Mouse (Mus musculus) cortical plate, adult 2 months (tissue): ENCODE results near the gene Gm17662. TPM values are rescaled to one million over a fixed set of nuclear protein-coding genes. Genes with fewer than 3 reads are reported as not detected.

Experiments
- H3K27ac ChIP-seq: fragments of 200-500 bp; 2 replicates; pipeline ENCODE4 v1.5.1; 2012; ENCODE audit warnings: low read length, control low read depth, inconsistent platforms; ENCODE audit not compliant: insufficient read depth
- H3K4me1 ChIP-seq: fragments of 200-500 bp; 2 replicates; pipeline ENCODE4 v1.6.1; 2011; ENCODE audit warnings: low read length; ENCODE audit not compliant: control insufficient read depth, insufficient read depth
- H3K4me3 ChIP-seq: fragments of 200-500 bp; 2 replicates; pipeline ENCODE4 v1.5.1; 2011; ENCODE audit warnings: mild to moderate bottlenecking, low read length, control low read depth; ENCODE audit not compliant: insufficient read depth
- CTCF ChIP-seq: fragments of 200-500 bp; IDR thresholded peaks from 2 replicates; pipeline ENCODE4 v1.5.1; 2011; ENCODE audit warnings: mild to moderate bottlenecking, control low read depth, low read length; ENCODE audit not compliant: insufficient read depth; ENCODE audit errors: extremely low read depth
- POLR2A ChIP-seq: fragments of 200-500 bp; IDR thresholded peaks from 2 replicates; pipeline ENCODE4 v1.6.1; 2011; ENCODE audit warnings: mild to moderate bottlenecking, low read length, control low read depth; ENCODE audit not compliant: insufficient read depth; ENCODE audit errors: extremely low read depth
- polyA plus RNA-seq: library from polyadenylated mRNA; depleted of rRNA; stranded (reverse); fragments of >200 nt; gene quantifications from 2 replicates; pipeline ENCODE4 v1.2.3, GENCODE M21; 2012

Gm17662 gene
- polyA plus RNA-seq, 1 experiment = not detected

GRCm38 (mm10) chr4:104835096-104835495, 22.0 kb upstream of the Gm17662 start:
- Histone ChIP-seq H3K4me3 (no peak overlapping the region), H3K27ac (no peak overlapping the region), H3K4me1 (no peaks in the 10 kb centered on the region)
- TF ChIP-seq POLR2A (no peak), CTCF (no peak)

- no peak overlapping the region for H3K27ac ChIP-seq
- TF ChIP-seq CTCF (no peak), POLR2A (no peak)
- no peaks in the 10 kb centered on the region for H3K4me1 ChIP-seq
- no peak overlapping the region for H3K4me3 ChIP-seq
Measured at GRCm38 (mm10) chr4:104838342-104838741, 18.8 kb upstream of the Gm17662 start.

- no peak overlapping the region for H3K4me3 ChIP-seq
- no peak overlapping the region for H3K27ac ChIP-seq
- TF ChIP-seq CTCF (no peak), POLR2A (no peak)
- H3K4me1 ChIP-seq = no peaks in the 10 kb centered on the region
Measured at GRCm38 (mm10) chr4:104842204-104842603, 14.9 kb upstream of the Gm17662 start.

- Histone ChIP-seq H3K4me1 (no peaks in the 10 kb centered on the region), H3K27ac (no peak overlapping the region), H3K4me3 (no peak overlapping the region)
- TF ChIP-seq CTCF = no peak
- TF ChIP-seq POLR2A = no peak
Measured at GRCm38 (mm10) chr4:104843546-104843945, 13.6 kb upstream of the Gm17662 start.

- Histone ChIP-seq H3K4me1 (no peaks in the 10 kb centered on the region), H3K27ac (no peak overlapping the region), H3K4me3 (no peak overlapping the region)
- no peak for TF ChIP-seq CTCF
- TF ChIP-seq POLR2A = no peak
Measured at GRCm38 (mm10) chr4:104855216-104855615, 1.9 kb upstream of the Gm17662 start.

GRCm38 (mm10) chr4:104857823-104858222, 694 bp downstream of the Gm17662 start:
- Histone ChIP-seq H3K4me3 (no peak overlapping the region), H3K27ac (no peak overlapping the region), H3K4me1 (no peaks in the 10 kb centered on the region)
- TF ChIP-seq POLR2A (no peak), CTCF (no peak)

- Histone ChIP-seq H3K4me3 (no peak overlapping the region), H3K4me1 (no peaks in the 10 kb centered on the region), H3K27ac (no peak overlapping the region)
- TF ChIP-seq POLR2A (no peak), CTCF (no peak)
Measured at GRCm38 (mm10) chr4:104861241-104861640, 4.1 kb downstream of the Gm17662 start.

GRCm38 (mm10) chr4:104864397-104864796, 7.3 kb downstream of the Gm17662 start:
- Histone ChIP-seq H3K27ac (no peak overlapping the region), H3K4me3 (no peak overlapping the region), H3K4me1 (no peaks in the 10 kb centered on the region)
- no peak for TF ChIP-seq POLR2A
- TF ChIP-seq CTCF = no peak

- H3K4me3 ChIP-seq = no peak overlapping the region
- no peak overlapping the region for H3K27ac ChIP-seq
- no peaks in the 10 kb centered on the region for H3K4me1 ChIP-seq
- TF ChIP-seq CTCF (no peak), POLR2A (no peak)
Measured at GRCm38 (mm10) chr4:104869581-104869980, 12.5 kb downstream of the Gm17662 start.

- H3K4me1 ChIP-seq = no peaks in the 10 kb centered on the region
- H3K4me3 ChIP-seq = no peak overlapping the region
- TF ChIP-seq CTCF (no peak), POLR2A (no peak)
- H3K27ac ChIP-seq = no peak overlapping the region
Measured at GRCm38 (mm10) chr4:104870196-104870595, 13.1 kb downstream of the Gm17662 start.
